Mouse (Mus musculus): ENCODE results near the gene Gm2a.

DNA sequence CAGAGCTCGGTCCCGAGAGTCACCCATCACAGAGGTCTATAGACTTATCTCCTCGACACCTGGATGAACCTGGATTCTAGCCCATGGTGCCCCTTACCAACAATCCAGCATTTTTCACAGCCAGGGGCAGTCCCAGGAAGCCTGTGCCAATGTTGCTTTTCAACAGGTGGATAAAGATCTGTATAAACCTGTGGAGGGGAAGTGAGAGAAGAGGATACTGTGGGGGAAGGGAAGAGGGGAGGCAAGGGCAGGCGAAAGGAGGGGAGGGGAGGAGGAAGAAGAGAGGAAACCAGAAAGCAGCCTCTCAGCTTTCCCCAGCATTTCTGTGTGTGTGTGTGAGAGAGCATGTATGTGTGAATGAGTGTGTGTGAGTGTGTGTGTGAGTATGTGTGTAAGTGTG is 50.5 kb downstream of the Gm2a start:
- TF ChIP-seq CTCF (IDR thresholded peaks at IDR 0.05; ENCODE audit: control insufficient read depth, insufficient read depth, low read length) (no peak), POLR2A (IDR thresholded peaks at IDR 0.05; ENCODE audit: borderline replicate concordance, control insufficient read depth, low read depth, low read length) (no peak)

Data from bone marrow, adult 2 months (tissue).